ENCODE assay signal across 13 mouse cellular contexts in genomic region chr4:154943323-154944039, GRCm38 (mm10). TPM values are rescaled to one million over a fixed set of nuclear protein-coding genes. Genes with fewer than 3 reads are reported as not detected.
DNase-seq lines count a peak whose midpoint lies in the region; ATAC-seq and TF ChIP-seq lines count a peak whose summit lies in the region.
"Had no signal": no experiment of that assay in that cellular context is flagged by ENCODE, and none has a peak within 500 bp of the region (broad histone marks: within the 10 kb centered on the region; RNA-seq: fewer than 3 reads in every experiment).

No protein-coding gene starts in this region.

- H3K4me2 ChIP-seq in hindbrain, postnatal 0 days (ENCODE audit: low read depth, low read length), result no peak overlapping the region
- H3K4me2 ChIP-seq: forebrain, embryonic 12.5 days; heart, embryonic 13.5 days; stomach, embryonic 15.5 days had no signal

- peak overlapping the region; percentile 67 for H3K27ac ChIP-seq in hindbrain, embryonic 10.5 days
- H3K27ac ChIP-seq in hindbrain, postnatal 0 days, result no peak overlapping the region
- H3K27ac ChIP-seq in spleen, adult 2 months (ENCODE audit: insufficient read depth, low read length), result peak overlapping the region; percentile 53
- H3K27ac ChIP-seq in limb, embryonic 10.5 days, result peak overlapping the region; percentile 12; the same call in 1 of the 2 replicates
- H3K27ac ChIP-seq: forebrain, embryonic 12.5 days; heart, embryonic 13.5 days; stomach, embryonic 15.5 days had no signal

- peak overlapping the region; percentile 23 for H3K4me3 ChIP-seq in hindbrain, embryonic 10.5 days
- H3K4me3 ChIP-seq in hindbrain, postnatal 0 days (ENCODE audit: low read length), result no peak overlapping the region
- H3K4me3 ChIP-seq in spleen, adult 2 months (ENCODE audit: extremely low read depth, insufficient read depth, insufficient read length), result no peak overlapping the region
- no peak overlapping the region for H3K4me3 ChIP-seq in limb, embryonic 10.5 days
- H3K4me3 ChIP-seq in megakaryocyte, embryonic 14.5 days (replicated peaks), result peak overlapping the region; percentile 67
- H3K4me3 ChIP-seq: forebrain, embryonic 12.5 days; heart, embryonic 13.5 days; stomach, embryonic 15.5 days had no signal

- no peak for TF ChIP-seq CTCF in hindbrain, postnatal 0 days (IDR thresholded peaks at IDR 0.05; ENCODE audit: low read depth)
- TF ChIP-seq CTCF in spleen, adult 2 months (IDR thresholded peaks at IDR 0.05; ENCODE audit: extremely low read depth, insufficient read depth, insufficient read length, insufficient replicate concordance), result no peak

- H3K4me1 ChIP-seq in hindbrain, embryonic 10.5 days (replicated peaks), result peaks cover 48% of the 10 kb centered on the region
- 0 out of 2 replicates have a peak, but pooled peaks cover 6% of the 10 kb centered on the region for H3K4me1 ChIP-seq in hindbrain, postnatal 0 days (ENCODE audit: insufficient read depth, low read length)
- peaks cover 12% of the 10 kb centered on the region; the same call in 1 of the 2 replicates for H3K4me1 ChIP-seq in spleen, adult 2 months (ENCODE audit: control insufficient read depth, insufficient read depth, insufficient read length)
- peaks cover 18% of the 10 kb centered on the region for H3K4me1 ChIP-seq in limb, embryonic 10.5 days
- peaks cover 40% of the 10 kb centered on the region for H3K4me1 ChIP-seq in megakaryocyte, embryonic 14.5 days

- DNase-seq in hindbrain, embryonic 10.5 days (ENCODE audit: low spot score), result no peak
- DNase-seq in hindbrain, postnatal 0 days (ENCODE audit: low spot score), result no peak
- no peak for DNase-seq in spleen, adult 2 months (ENCODE audit: low read depth in 1 of 2, low spot score in 2 of 2)
- no peak for DNase-seq in spleen, adult 18-20 months
- DNase-seq in limb, embryonic 10.5 days (ENCODE audit: low spot score), result no peak
- no peak for DNase-seq in c-Kit-positive CD71-positive TER-119-positive erythroid progenitor cells, embryonic 14.5 days (ENCODE audit: low spot score)
- no peak for DNase-seq in kidney, adult 18-20 months

- peaks cover 5% of the 10 kb centered on the region; the same call in 1 of the 2 replicates for H3K9me3 ChIP-seq in hindbrain, embryonic 10.5 days
- H3K9me3 ChIP-seq in hindbrain, postnatal 0 days (ENCODE audit: low read length), result no peaks in the 10 kb centered on the region
- no peaks in the 10 kb centered on the region for H3K9me3 ChIP-seq in limb, embryonic 10.5 days (replicated peaks)
- H3K9me3 ChIP-seq in megakaryocyte, embryonic 14.5 days, result no peaks in the 10 kb centered on the region
- H3K9me3 ChIP-seq: forebrain, embryonic 12.5 days; heart, embryonic 13.5 days; stomach, embryonic 15.5 days had no signal

- 89% methylated on average over 6 of the region's 6 CpGs for WGBS in hindbrain, embryonic 10.5 days
- WGBS in hindbrain, postnatal 0 days, result 89% methylated on average over 6 of the region's 6 CpGs
- 87% methylated on average over 6 of the region's 6 CpGs for WGBS in spleen, adult 2 months
- 85% methylated on average over 6 of the region's 6 CpGs for WGBS in limb, embryonic 10.5 days

- H3K27me3 ChIP-seq in hindbrain, embryonic 10.5 days (ENCODE audit: insufficient read depth, poor library complexity, severe bottlenecking), result peaks cover 5% of the 10 kb centered on the region
- H3K27me3 ChIP-seq in hindbrain, postnatal 0 days (ENCODE audit: insufficient read depth, low read length), result no peaks in the 10 kb centered on the region
- H3K27me3 ChIP-seq in spleen, adult 2 months (ENCODE audit: control insufficient read depth, insufficient read depth, low read length), result peaks cover 1% of the 10 kb centered on the region; the same call in 1 of the 2 replicates
- peaks cover 6% of the 10 kb centered on the region for H3K27me3 ChIP-seq in limb, embryonic 10.5 days (ENCODE audit: low read depth, poor library complexity, severe bottlenecking)
- peaks cover 31% of the 10 kb centered on the region for H3K27me3 ChIP-seq in megakaryocyte, embryonic 14.5 days (replicated peaks)

- H3K9ac ChIP-seq in hindbrain, postnatal 0 days (replicated peaks; ENCODE audit: low read length), result no peak overlapping the region
- H3K9ac ChIP-seq: forebrain, embryonic 12.5 days; heart, embryonic 13.5 days; stomach, embryonic 15.5 days had no signal

- no peaks in the 10 kb centered on the region for H3K36me3 ChIP-seq in hindbrain, embryonic 10.5 days
- H3K36me3 ChIP-seq in hindbrain, postnatal 0 days (ENCODE audit: insufficient read depth, low read length), result no peaks in the 10 kb centered on the region
- H3K36me3 ChIP-seq in spleen, adult 2 months (ENCODE audit: control insufficient read depth, insufficient read depth, low read length), result no peaks in the 10 kb centered on the region
- H3K36me3 ChIP-seq in limb, embryonic 10.5 days, result no peaks in the 10 kb centered on the region
- H3K36me3 ChIP-seq in megakaryocyte, embryonic 14.5 days (replicated peaks; ENCODE audit: low read length), result no peaks in the 10 kb centered on the region
- H3K36me3 ChIP-seq: forebrain, embryonic 12.5 days; heart, embryonic 13.5 days; stomach, embryonic 15.5 days had no signal

- TF ChIP-seq POLR2A in spleen, adult 2 months (IDR thresholded peaks at IDR 0.05; ENCODE audit: low read depth, low read length), result no peak

- ATAC-seq in hindbrain, postnatal 0 days, result no peak

RNA-seq across cellular contexts. Expression of gene Tnfrsf14, which starts 15.1 kb away (rescaled TPM):
- 0.43 and 0.87 TPM in 2 replicates for polyA plus RNA-seq in hindbrain, embryonic 10.5 days (2016; fragmentation: Nextera tagmentation; extraction: Ambion mirVana)
- total RNA-seq in hindbrain, postnatal 0 days (2014; rRNA removed), result 0.52 TPM in 1 of 2 replicates, not detected in the other
- polyA plus RNA-seq in hindbrain, postnatal 0 days (2015; fragmentation: Nextera tagmentation; extraction: Ambion mirVana), result 0.16 and 0.29 TPM in 2 replicates
- 210 and 232 TPM in 2 replicates for polyA plus RNA-seq in spleen, adult 2 months (2012; rRNA removed)
- 0.55 and 2.4 TPM in 2 replicates for polyA plus RNA-seq in limb, embryonic 10.5 days (2016; fragmentation: Nextera tagmentation; extraction: Ambion mirVana)
- 5.4 TPM in 1 of 2 replicates, not detected in the other for polyA plus RNA-seq in megakaryocyte, embryonic 14.5 days (2012; ENCODE audit: insufficient read depth, low replicate concordance)

RNA-seq across cellular contexts. Expression of gene Hes5, which starts 17.2 kb away (rescaled TPM):
- polyA plus RNA-seq in hindbrain, embryonic 10.5 days (2016; fragmentation: Nextera tagmentation; extraction: Ambion mirVana), result 534 and 601 TPM in 2 replicates
- total RNA-seq in hindbrain, postnatal 0 days (2014; rRNA removed), result 149 and 177 TPM in 2 replicates
- 106 and 122 TPM in 2 replicates for polyA plus RNA-seq in hindbrain, postnatal 0 days (2015; fragmentation: Nextera tagmentation; extraction: Ambion mirVana)
- polyA plus RNA-seq in spleen, adult 2 months (2012; rRNA removed), result 5.4 and 10.5 TPM in 2 replicates
- 0.33 and 1.1 TPM in 2 replicates for polyA plus RNA-seq in limb, embryonic 10.5 days (2016; fragmentation: Nextera tagmentation; extraction: Ambion mirVana)
- polyA plus RNA-seq in megakaryocyte, embryonic 14.5 days (2012; ENCODE audit: insufficient read depth, low replicate concordance), result 0.23 TPM in 1 of 2 replicates, not detected in the other
- total RNA-seq: heart, postnatal 36 days had no signal
- polyA plus RNA-seq: lung, adult 2 months had no signal

RNA-seq across cellular contexts. Expression of gene Pank4, which starts 20.4 kb away (rescaled TPM):
- polyA plus RNA-seq in hindbrain, embryonic 10.5 days (2016; fragmentation: Nextera tagmentation; extraction: Ambion mirVana), result 39.9 and 46.5 TPM in 2 replicates
- 34.5 and 40.9 TPM in 2 replicates for total RNA-seq in hindbrain, postnatal 0 days (2014; rRNA removed)
- polyA plus RNA-seq in hindbrain, postnatal 0 days (2015; fragmentation: Nextera tagmentation; extraction: Ambion mirVana), result 25.2 and 28.1 TPM in 2 replicates
- polyA plus RNA-seq in spleen, adult 2 months (2012; rRNA removed), result 58.0 and 69.5 TPM in 2 replicates
- 45.8 and 56.5 TPM in 2 replicates for polyA plus RNA-seq in limb, embryonic 10.5 days (2016; fragmentation: Nextera tagmentation; extraction: Ambion mirVana)
- polyA plus RNA-seq in megakaryocyte, embryonic 14.5 days (2012; ENCODE audit: insufficient read depth, low replicate concordance), result 5.4 and 13.1 TPM in 2 replicates

RNA-seq across cellular contexts. Expression of gene Fam213b, which starts 44.5 kb away (rescaled TPM):
- polyA plus RNA-seq in hindbrain, embryonic 10.5 days (2016; fragmentation: Nextera tagmentation; extraction: Ambion mirVana), result 47.4 and 51.5 TPM in 2 replicates
- 33.5 and 47.3 TPM in 2 replicates for total RNA-seq in hindbrain, postnatal 0 days (2014; rRNA removed)
- 78.2 and 83.8 TPM in 2 replicates for polyA plus RNA-seq in hindbrain, postnatal 0 days (2015; fragmentation: Nextera tagmentation; extraction: Ambion mirVana)
- polyA plus RNA-seq in spleen, adult 2 months (2012; rRNA removed), result 22.2 and 33.6 TPM in 2 replicates
- 34.9 and 42.7 TPM in 2 replicates for polyA plus RNA-seq in limb, embryonic 10.5 days (2016; fragmentation: Nextera tagmentation; extraction: Ambion mirVana)
- polyA plus RNA-seq in megakaryocyte, embryonic 14.5 days (2012; ENCODE audit: insufficient read depth, low replicate concordance), result 13.1 TPM in 1 of 2 replicates, not detected in the other

Comparison
In these comparisons a context has a peak if more than half of its experiments do, and no peak if none do; other contexts are left out.
1. H3K4me3 ChIP-seq: peak in hindbrain, embryonic 10.5 days (single experiment) and megakaryocyte, embryonic 14.5 days (single experiment); none in hindbrain, postnatal 0 days (single experiment), spleen, adult 2 months (single experiment) and limb, embryonic 10.5 days (single experiment).
2. RNA of gene Tnfrsf14, which starts 15.1 kb away (polyA plus RNA-seq): 210 to 232 TPM in spleen, adult 2 months; 5.4 TPM in megakaryocyte, embryonic 14.5 days, 0.55 to 2.4 TPM in limb, embryonic 10.5 days, 0.43 to 0.87 TPM in hindbrain, embryonic 10.5 days and 0.16 to 0.29 TPM in hindbrain, postnatal 0 days; every median in the first group is over 10 times any median in the second.